Mouse (Mus musculus): ENCODE data around the gene Ubox5.
"Not testable (repeated sequence)": the region's sequence is repeated elsewhere in the genome, so short reads cannot be mapped to it uniquely, and the experiment has no call there.

GRCm38 (mm10) chr2:130649028-130649427 is 19.2 kb upstream of the Ubox5 start:
- TF ChIP-seq POLR2A (IDR thresholded peaks at IDR 0.05; ENCODE audit: insufficient read depth, low read length); CTCF (IDR thresholded peaks at IDR 0.05; ENCODE audit: low read depth, low read length): not testable (repeated sequence)

Measured in ES-Bruce4 (cell line).